Mouse (Mus musculus) heart, adult 2 months (tissue): ENCODE measurements around the gene Acad12.
A peak's percentile ranks its signal among the peaks of the same experiment; 100 is the strongest.

Experiments
- CTCF ChIP-seq: fragments of 200-600 bp; IDR thresholded peaks from 2 replicates; pipeline ENCODE4 v1.8.1; 2022; ENCODE audit warnings: antibody characterized with exemption, mild to moderate bottlenecking, moderate library complexity
- EP300 ChIP-seq: fragments of 200-500 bp; IDR thresholded peaks from 2 replicates; pipeline ENCODE4 v1.6.1; 2011; ENCODE audit warnings: low read depth, low read length, control low read depth; ENCODE audit not compliant: insufficient read depth
- POLR2A ChIP-seq: fragments of 200-500 bp; IDR thresholded peaks from 2 replicates; pipeline ENCODE4 v1.6.1; 2011; ENCODE audit warnings: mild to moderate bottlenecking, low read depth, low read length, control low read depth; ENCODE audit not compliant: insufficient read depth

GRCm38 (mm10) chr5:121627871-121628270 lies 9.1 kb upstream of the Acad12 start:
- TF ChIP-seq POLR2A (no peak), CTCF (peak; percentile 97), EP300 (no peak)
